Mouse (Mus musculus): ENCODE results near the gene Eepd1. TPM values are rescaled to one million over a fixed set of nuclear protein-coding genes. Genes with fewer than 3 reads are reported as not detected.
A peak's percentile ranks its signal among the peaks of the same experiment; 100 is the strongest.

Gene Eepd1
- polyA plus RNA-seq, 1 experiment from 2014 or later: 22.6 TPM

- Histone ChIP-seq H3K9me3 (no peaks in the 10 kb centered on the region), H3K36me3 (no peaks in the 10 kb centered on the region), H3K27me3 (ENCODE audit: insufficient read depth, poor library complexity, severe bottlenecking) (no peaks in the 10 kb centered on the region), H3K27ac (peak overlapping the region; percentile 72), H3K4me3 (peak overlapping the region; percentile 15; the same call in 1 of the 2 replicates), H3K4me1 (peaks cover 41% of the 10 kb centered on the region)
- peak; percentile 52 for DNase-seq (ENCODE audit: low spot score)
- 25% methylated on average over 1 of the region's 1 CpGs for WGBS
These were observed 45.2 kb downstream of the Eepd1 start for GRCm38 (mm10) chr9:25526516-25526915.

GRCm38 (mm10) chr9:25526927-25527337, 45.6 kb downstream of the Eepd1 start:
- Histone ChIP-seq H3K27ac (peak overlapping the region; percentile 72; the same call in 1 of the 2 replicates), H3K4me3 (peak overlapping the region; percentile 15; the same call in 1 of the 2 replicates), H3K9me3 (no peaks in the 10 kb centered on the region), H3K4me1 (peaks cover 41% of the 10 kb centered on the region), H3K27me3 (ENCODE audit: insufficient read depth, poor library complexity, severe bottlenecking) (no peaks in the 10 kb centered on the region), H3K36me3 (no peaks in the 10 kb centered on the region)
- peak; percentile 91 for DNase-seq (ENCODE audit: low spot score)

- Histone ChIP-seq H3K4me3 (peak overlapping the region; percentile 15; the same call in 1 of the 2 replicates), H3K27me3 (ENCODE audit: insufficient read depth, poor library complexity, severe bottlenecking) (no peaks in the 10 kb centered on the region), H3K4me1 (peaks cover 36% of the 10 kb centered on the region), H3K27ac (peak overlapping the region; percentile 80), H3K36me3 (no peaks in the 10 kb centered on the region), H3K9me3 (no peaks in the 10 kb centered on the region)
- 57% methylated on average over 7 of the region's 7 CpGs for WGBS
- peak; percentile 71 for DNase-seq (ENCODE audit: low spot score)
These were observed 46.2 kb downstream of the Eepd1 start for GRCm38 (mm10) chr9:25527359-25528038.

GRCm38 (mm10) chr9:25531627-25532026, 50.3 kb downstream of the Eepd1 start:
- WGBS: 96% methylated on average over 1 of the region's 1 CpGs
- H3K9me3 ChIP-seq: no peaks in the 10 kb centered on the region
- no peak overlapping the region for H3K27ac ChIP-seq
- no peak for DNase-seq (ENCODE audit: low spot score)
- H3K4me3 ChIP-seq: no peak overlapping the region
- peaks cover 34% of the 10 kb centered on the region for H3K4me1 ChIP-seq
- no peaks in the 10 kb centered on the region for H3K36me3 ChIP-seq
- H3K27me3 ChIP-seq (ENCODE audit: insufficient read depth, poor library complexity, severe bottlenecking): no peaks in the 10 kb centered on the region

GRCm38 (mm10) chr9:25532105-25532504, 50.8 kb downstream of the Eepd1 start:
- Histone ChIP-seq H3K4me1 (peaks cover 30% of the 10 kb centered on the region), H3K4me3 (no peak overlapping the region), H3K9me3 (no peaks in the 10 kb centered on the region), H3K27me3 (ENCODE audit: insufficient read depth, poor library complexity, severe bottlenecking) (no peaks in the 10 kb centered on the region), H3K36me3 (no peaks in the 10 kb centered on the region), H3K27ac (no peak overlapping the region)
- DNase-seq (ENCODE audit: low spot score): no peak
- 73% methylated on average over 3 of the region's 3 CpGs for WGBS

- WGBS: 73% methylated on average over 3 of the region's 3 CpGs
- Histone ChIP-seq H3K4me3 (no peak overlapping the region), H3K27ac (peak overlapping the region; percentile 52; the same call in 1 of the 2 replicates), H3K4me1 (peaks cover 22% of the 10 kb centered on the region), H3K9me3 (no peaks in the 10 kb centered on the region), H3K36me3 (no peaks in the 10 kb centered on the region), H3K27me3 (ENCODE audit: insufficient read depth, poor library complexity, severe bottlenecking) (no peaks in the 10 kb centered on the region)
- no peak for DNase-seq (ENCODE audit: low spot score)
These were observed 54.1 kb downstream of the Eepd1 start for GRCm38 (mm10) chr9:25535487-25535886.

GRCm38 (mm10) chr9:25539461-25539860, 58.1 kb downstream of the Eepd1 start:
- no peak for DNase-seq (ENCODE audit: low spot score)
- peaks cover 41% of the 10 kb centered on the region for H3K4me1 ChIP-seq
- WGBS: 88% methylated on average over 2 of the region's 2 CpGs
- no peaks in the 10 kb centered on the region for H3K9me3 ChIP-seq
- H3K36me3 ChIP-seq: no peaks in the 10 kb centered on the region
- H3K27me3 ChIP-seq (ENCODE audit: insufficient read depth, poor library complexity, severe bottlenecking): no peaks in the 10 kb centered on the region
- no peak overlapping the region for H3K4me3 ChIP-seq
- H3K27ac ChIP-seq: no peak overlapping the region

GRCm38 (mm10) chr9:25541355-25541754, 60.0 kb downstream of the Eepd1 start:
- Histone ChIP-seq H3K27me3 (ENCODE audit: insufficient read depth, poor library complexity, severe bottlenecking) (no peaks in the 10 kb centered on the region), H3K36me3 (no peaks in the 10 kb centered on the region), H3K9me3 (no peaks in the 10 kb centered on the region), H3K4me1 (peaks cover 41% of the 10 kb centered on the region), H3K4me3 (no peak overlapping the region), H3K27ac (peak overlapping the region; percentile 4; the same call in 1 of the 2 replicates)
- WGBS: 63% methylated on average over 4 of the region's 4 CpGs
- DNase-seq (ENCODE audit: low spot score): no peak

- WGBS: 67% methylated on average over 2 of the region's 2 CpGs
- no peak overlapping the region for H3K27ac ChIP-seq
- peaks cover 41% of the 10 kb centered on the region for H3K4me1 ChIP-seq
- H3K4me3 ChIP-seq: no peak overlapping the region
- no peak for DNase-seq (ENCODE audit: low spot score)
- no peaks in the 10 kb centered on the region for H3K9me3 ChIP-seq
- no peaks in the 10 kb centered on the region for H3K27me3 ChIP-seq (ENCODE audit: insufficient read depth, poor library complexity, severe bottlenecking)
- H3K36me3 ChIP-seq: no peaks in the 10 kb centered on the region
These were observed 63.9 kb downstream of the Eepd1 start for GRCm38 (mm10) chr9:25545212-25545611.

- Histone ChIP-seq H3K4me3 (no peak overlapping the region), H3K9me3 (no peaks in the 10 kb centered on the region), H3K36me3 (no peaks in the 10 kb centered on the region), H3K27ac (no peak overlapping the region), H3K4me1 (peaks cover 34% of the 10 kb centered on the region), H3K27me3 (ENCODE audit: insufficient read depth, poor library complexity, severe bottlenecking) (no peaks in the 10 kb centered on the region)
- DNase-seq (ENCODE audit: low spot score): no peak
- WGBS: 82% methylated on average over 8 of the region's 8 CpGs
These were observed 68.0 kb downstream of the Eepd1 start for GRCm38 (mm10) chr9:25549130-25550060.

- Histone ChIP-seq H3K4me3 (no peak overlapping the region), H3K4me1 (peaks cover 34% of the 10 kb centered on the region), H3K36me3 (no peaks in the 10 kb centered on the region), H3K27ac (no peak overlapping the region), H3K9me3 (no peaks in the 10 kb centered on the region), H3K27me3 (ENCODE audit: insufficient read depth, poor library complexity, severe bottlenecking) (no peaks in the 10 kb centered on the region)
- DNase-seq (ENCODE audit: low spot score): no peak
- WGBS: 88% methylated on average over 7 of the region's 7 CpGs
These were observed 68.8 kb downstream of the Eepd1 start for GRCm38 (mm10) chr9:25550196-25550595.

GRCm38 (mm10) chr9:25552532-25552931, 71.2 kb downstream of the Eepd1 start:
- no peaks in the 10 kb centered on the region for H3K9me3 ChIP-seq
- H3K27ac ChIP-seq: no peak overlapping the region
- no peaks in the 10 kb centered on the region for H3K36me3 ChIP-seq
- no peaks in the 10 kb centered on the region for H3K27me3 ChIP-seq (ENCODE audit: insufficient read depth, poor library complexity, severe bottlenecking)
- H3K4me1 ChIP-seq: peaks cover 26% of the 10 kb centered on the region
- WGBS: 36% methylated on average over 2 of the region's 2 CpGs
- H3K4me3 ChIP-seq: no peak overlapping the region
- peak; percentile 80 for DNase-seq (ENCODE audit: low spot score)

GRCm38 (mm10) chr9:25554246-25554803, 73.0 kb downstream of the Eepd1 start:
- peaks cover 26% of the 10 kb centered on the region for H3K4me1 ChIP-seq
- WGBS: 55% methylated on average over 6 of the region's 6 CpGs
- no peaks in the 10 kb centered on the region for H3K36me3 ChIP-seq
- 0 out of 2 replicates have a peak overlapping the region, but pooled peaks have one; percentile 30 for H3K27ac ChIP-seq
- H3K4me3 ChIP-seq: no peak overlapping the region
- no peaks in the 10 kb centered on the region for H3K9me3 ChIP-seq
- no peaks in the 10 kb centered on the region for H3K27me3 ChIP-seq (ENCODE audit: insufficient read depth, poor library complexity, severe bottlenecking)
- DNase-seq (ENCODE audit: low spot score): no peak

Measured in heart, embryonic 10.5 days (tissue).